Mouse (Mus musculus): ENCODE measurements around the gene Fcgr2b.

DNA sequence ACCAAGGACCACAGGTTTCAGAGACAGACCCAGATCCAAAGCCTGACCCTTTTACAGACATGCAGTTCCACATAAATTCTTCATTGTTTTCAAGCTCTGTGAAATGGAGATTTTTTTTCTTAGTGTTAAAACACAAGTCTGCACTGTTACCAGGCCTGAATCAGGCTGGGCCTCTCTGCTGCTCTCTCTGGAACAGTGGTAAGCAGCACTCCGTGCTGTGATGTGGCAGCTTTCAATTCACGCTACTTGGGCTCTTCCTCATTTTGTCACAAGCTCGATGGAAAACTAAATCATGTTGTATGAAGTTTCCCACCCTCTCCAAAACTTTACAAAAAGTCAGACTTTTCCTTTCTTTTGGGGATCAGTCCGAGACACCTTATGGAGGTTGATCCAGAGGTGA lies 6.7 kb upstream of the Fcgr2b start:
- TF ChIP-seq SRF (IDR thresholded peaks at IDR 0.05; ENCODE audit: control insufficient read depth, insufficient read length, low read depth) (no peak), MYOD1 (IDR thresholded peaks at IDR 0.05; ENCODE audit: control insufficient read depth in 1 of 3, insufficient read length in 2 of 3, low read depth in 2 of 3) (no peak), POLR2A (IDR thresholded peaks at IDR 0.05; ENCODE audit: insufficient read length, low read depth) (no peak), POLR2AphosphoS2 (IDR thresholded peaks at IDR 0.05; ENCODE audit: insufficient read length, low read depth) (no peak), MAX (IDR thresholded peaks at IDR 0.05; ENCODE audit: low read depth) (no peak), CEBPB (IDR thresholded peaks at IDR 0.05; ENCODE audit: insufficient read depth, poor library complexity, severe bottlenecking) (no peak), USF1 (IDR thresholded peaks at IDR 0.05; ENCODE audit: low read depth) (no peak), MYOG (IDR thresholded peaks at IDR 0.05; ENCODE audit: control insufficient read depth in 1 of 3, insufficient read depth in 1 of 3, insufficient read length in 2 of 3, low read depth in 2 of 3) (no peak), E2F4 (IDR thresholded peaks at IDR 0.05; ENCODE audit: insufficient read depth) (no peak), TCF12 (IDR thresholded peaks at IDR 0.05; ENCODE audit: insufficient read depth, poor library complexity, severe bottlenecking) (no peak), REST (IDR thresholded peaks at IDR 0.05; ENCODE audit: insufficient read depth, insufficient read length) (no peak), TCF3 (IDR thresholded peaks at IDR 0.05; ENCODE audit: insufficient read length, low read depth) (no peak)
